Mouse (Mus musculus) testis, postnatal 10 days (tissue): ENCODE results near the gene A130010J15Rik.

ENCODE experiments used
- DNase-seq: peaks from one replicate; pipeline ENCODE4 v3.0.0; 2021; ENCODE audit warnings: low spot score

A130010J15Rik gene

GRCm38 (mm10) chr1:193156316-193157110, 11.3 kb upstream of the A130010J15Rik start:
- DNase-seq: no peak

DNA sequence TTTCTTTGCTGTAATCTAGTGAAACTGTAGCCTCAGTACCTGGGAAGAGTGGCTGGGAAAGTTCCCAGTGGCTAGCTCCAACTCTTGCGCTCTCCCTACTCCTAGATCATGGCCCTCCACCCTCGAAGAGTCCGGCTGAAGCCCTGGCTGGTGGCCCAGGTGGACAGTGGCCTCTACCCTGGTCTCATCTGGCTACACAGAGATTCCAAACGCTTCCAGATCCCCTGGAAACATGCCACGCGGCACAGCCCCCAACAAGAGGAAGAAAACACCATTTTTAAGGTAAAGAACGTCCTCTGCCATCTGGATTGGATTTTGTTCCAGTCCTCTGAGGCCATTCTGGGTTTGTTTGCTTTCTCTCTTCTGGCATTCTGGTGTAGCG, 10.7 kb upstream of the A130010J15Rik start:
- no peak for DNase-seq

DNA sequence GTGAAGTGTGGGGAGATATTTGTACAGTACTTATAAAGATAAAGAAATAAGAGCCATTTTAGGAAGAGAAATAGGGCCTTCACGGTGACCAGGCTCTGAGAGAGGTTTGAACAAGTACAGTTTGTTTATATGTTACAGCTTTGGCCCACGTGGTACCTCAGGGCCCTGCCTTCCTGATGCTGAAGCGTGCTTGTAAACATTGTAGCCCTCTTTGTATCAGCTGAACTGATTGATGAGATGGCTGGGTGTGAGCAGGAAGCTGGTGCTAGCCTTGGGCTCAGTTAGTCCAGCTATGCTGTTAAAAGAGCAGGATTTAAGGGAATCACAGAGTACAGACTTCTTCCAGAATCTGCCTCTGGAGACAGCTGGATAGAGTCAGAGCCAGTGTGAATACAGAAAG, 8.7 kb upstream of the A130010J15Rik start:
- no peak for DNase-seq

DNA sequence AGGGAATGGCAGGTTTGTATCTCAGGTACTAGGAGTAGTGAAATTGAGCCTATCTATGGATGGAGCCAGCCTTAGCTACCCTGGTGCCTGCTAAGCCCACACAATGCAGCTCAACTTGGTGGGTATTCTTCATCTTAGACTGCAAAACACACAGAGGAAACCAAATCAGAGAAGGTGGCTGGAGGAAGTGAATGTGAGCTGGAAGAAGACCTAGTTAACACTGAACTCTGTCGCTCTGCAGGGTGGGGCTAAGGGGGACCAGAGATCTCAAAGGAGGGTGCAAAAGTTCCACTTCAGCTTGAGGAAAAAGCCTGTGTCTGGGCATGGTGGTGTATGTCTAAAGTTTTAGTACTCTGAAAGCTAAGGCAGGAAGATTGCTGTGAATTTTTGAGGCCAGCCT, 8.2 kb upstream of the A130010J15Rik start:
- DNase-seq: no peak

DNA sequence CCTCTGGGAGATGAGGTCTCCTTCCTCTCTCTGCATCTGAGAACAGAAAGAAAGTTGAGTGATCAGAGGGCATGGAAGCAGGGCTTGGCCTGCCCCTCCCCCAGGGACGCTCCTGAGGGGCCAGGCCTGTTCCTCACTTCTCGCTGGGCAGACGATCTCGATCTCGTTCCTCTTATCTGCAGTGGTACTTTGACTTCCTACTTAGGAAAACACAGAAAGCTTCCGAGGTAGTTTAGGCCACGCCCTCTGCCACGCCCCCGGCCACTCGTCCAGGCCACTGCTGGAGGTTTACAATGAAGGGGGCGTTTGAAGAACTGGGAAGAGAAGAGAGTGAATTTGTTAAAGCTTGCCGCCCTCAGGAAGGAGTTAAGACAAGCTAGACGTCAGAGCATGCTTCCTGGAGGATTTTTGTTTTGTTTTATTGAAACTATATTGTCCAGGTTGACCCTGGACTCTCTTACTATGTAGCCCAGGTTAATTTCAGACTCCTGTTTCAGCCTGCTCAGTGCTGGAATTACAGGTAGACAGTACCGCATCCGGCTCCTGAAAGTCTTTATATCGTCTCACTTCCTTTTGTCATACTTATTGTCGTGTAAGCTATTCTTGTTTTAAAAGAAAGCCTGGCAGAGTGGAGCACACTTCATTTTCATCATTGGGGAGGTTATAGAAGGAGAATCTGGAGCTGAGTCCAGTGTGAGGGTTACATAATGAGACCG, 7.4 kb upstream of the A130010J15Rik start:
- peak; percentile 75 for DNase-seq

GRCm38 (mm10) chr1:193169228-193169627, 1.4 kb downstream of the A130010J15Rik start:
- no peak for DNase-seq

- no peak for DNase-seq
These were observed 2.0 kb downstream of the A130010J15Rik start for GRCm38 (mm10) chr1:193169856-193170255.

- peak; percentile 94 for DNase-seq
These were observed 5.4 kb downstream of the A130010J15Rik start for GRCm38 (mm10) chr1:193172991-193173809.

DNA sequence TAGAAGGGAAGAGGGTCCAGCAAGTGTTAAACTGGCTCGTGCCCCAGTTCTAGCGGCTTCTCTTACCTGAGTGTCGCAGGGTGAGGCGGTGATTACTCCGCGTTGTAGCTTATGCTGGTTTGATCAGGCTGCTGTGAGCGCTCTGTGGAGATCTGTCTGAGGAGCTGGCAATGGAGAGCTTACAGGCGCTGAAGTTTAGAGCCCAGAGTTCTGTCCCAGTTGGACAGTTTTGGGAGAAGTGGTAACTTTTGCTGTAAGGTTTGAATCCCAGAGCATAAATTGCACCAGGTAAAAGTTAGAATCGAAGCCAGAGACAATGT, 5.9 kb downstream of the A130010J15Rik start:
- DNase-seq: no peak

DNA sequence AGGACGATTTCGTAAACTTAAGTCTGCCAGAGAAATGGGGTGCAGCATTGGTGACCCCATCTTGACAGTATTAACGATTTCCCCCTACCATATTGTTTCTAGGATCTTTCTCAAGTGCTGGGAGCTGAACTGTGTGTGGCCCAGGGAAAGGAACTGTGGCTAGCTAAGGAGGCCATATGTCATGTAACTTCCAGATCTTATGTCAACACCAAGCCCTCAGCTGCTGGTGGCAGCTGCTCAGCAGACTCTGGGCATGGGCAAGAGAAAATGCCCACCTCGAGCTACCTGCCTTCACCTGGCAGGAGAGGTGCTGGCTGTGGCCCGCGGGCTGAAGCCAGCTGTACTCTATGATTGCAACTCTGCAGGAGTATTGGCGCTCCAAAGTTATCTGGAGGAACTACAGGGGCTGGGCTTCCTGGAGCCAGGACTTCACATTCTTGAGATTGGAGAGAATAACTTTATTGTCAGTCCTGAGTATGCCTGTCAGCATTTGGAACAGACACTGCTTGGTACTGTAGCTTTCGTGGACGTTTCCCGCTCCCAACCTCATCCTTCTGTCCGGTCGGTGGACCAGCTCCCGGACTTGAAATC, 6.4 kb downstream of the A130010J15Rik start:
- no peak for DNase-seq

- no peak for DNase-seq
These were observed 13.3 kb downstream of the A130010J15Rik start for GRCm38 (mm10) chr1:193181104-193181503.

DNA sequence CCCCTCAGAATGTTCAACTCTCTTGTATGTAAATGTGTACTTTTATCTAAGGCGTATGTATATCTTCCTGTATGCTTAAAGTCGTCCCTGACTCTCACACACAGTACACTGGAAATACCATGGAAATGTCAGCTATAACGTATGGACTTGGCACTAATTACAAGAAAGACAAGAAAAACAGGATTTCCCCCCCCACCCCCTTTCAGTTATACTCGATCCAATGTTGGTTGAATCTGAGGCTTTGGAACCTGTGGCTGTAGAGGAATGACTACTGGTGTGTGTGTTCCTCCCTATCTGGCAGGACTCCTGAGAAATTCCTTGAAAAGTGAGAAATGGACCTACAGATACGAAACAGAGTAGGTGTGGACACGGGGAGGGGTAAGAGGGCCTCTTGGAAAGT, 20.4 kb downstream of the A130010J15Rik start:
- no peak for DNase-seq

GRCm38 (mm10) chr1:193189151-193189621, 21.3 kb downstream of the A130010J15Rik start:
- DNase-seq: no peak

- no peak for DNase-seq
These were observed 21.9 kb downstream of the A130010J15Rik start for GRCm38 (mm10) chr1:193189771-193190170.

- no peak for DNase-seq
These were observed 23.9 kb downstream of the A130010J15Rik start for GRCm38 (mm10) chr1:193191675-193192283.

- no peak for DNase-seq
These were observed 26.7 kb downstream of the A130010J15Rik start for GRCm38 (mm10) chr1:193194416-193195140.

GRCm38 (mm10) chr1:193195169-193195810, 27.4 kb downstream of the A130010J15Rik start:
- DNase-seq: no peak

- DNase-seq: peak; percentile 48
These were observed 29.8 kb downstream of the A130010J15Rik start for GRCm38 (mm10) chr1:193197494-193198205.

DNA sequence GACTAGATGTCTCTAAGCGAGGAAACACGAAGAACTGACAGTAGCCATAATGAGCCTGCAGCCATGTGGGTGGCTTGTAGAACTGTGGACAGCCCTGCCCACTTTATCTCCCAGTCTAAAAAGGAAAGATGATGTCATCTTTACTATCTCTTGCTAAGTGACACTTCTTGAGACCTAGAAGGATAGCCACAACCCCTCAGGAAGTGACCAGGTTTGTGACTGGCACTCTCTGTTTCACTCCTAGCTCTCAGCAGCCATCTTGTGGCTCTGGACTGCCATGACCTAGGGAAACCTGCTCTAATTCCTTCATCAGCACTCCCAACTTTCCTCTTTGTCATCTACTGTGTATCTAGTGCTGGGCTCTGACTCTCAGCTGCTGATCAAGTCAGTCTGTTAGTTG, 30.5 kb downstream of the A130010J15Rik start:
- no peak for DNase-seq
